Mouse (Mus musculus): ENCODE measurements around the gene Fam168a. TPM values are rescaled to one million over a fixed set of nuclear protein-coding genes. Genes with fewer than 3 reads are reported as not detected.

Gene Fam168a
- polyA plus RNA-seq, 1 experiment from 2014 or later = 45.2 TPM

GRCm38 (mm10) chr7:100744372-100744771 is 37.9 kb downstream of the Fam168a start:
- Histone ChIP-seq H3K9ac (ENCODE audit: low read length) (no peak overlapping the region), H3K27ac (ENCODE audit: low read depth, low read length) (no peak overlapping the region), H3K4me3 (ENCODE audit: low read depth, low read length) (no peak overlapping the region), H3K4me2 (ENCODE audit: low read depth) (no peak overlapping the region), H3K9me3 (ENCODE audit: control insufficient read depth, low read length) (no peaks in the 10 kb centered on the region), H3K36me3 (ENCODE audit: control insufficient read depth, insufficient read depth, low read length) (no peaks in the 10 kb centered on the region), H3K4me1 (ENCODE audit: control insufficient read depth, insufficient read depth, low read length) (no peaks in the 10 kb centered on the region), H3K27me3 (ENCODE audit: control insufficient read depth, insufficient read depth, low read length) (no peaks in the 10 kb centered on the region)
- ATAC-seq (ENCODE audit: insufficient read depth, low FRiP score, low TSS enrichment) = no peak
- WGBS = 89% methylated on average over 2 of the region's 2 CpGs
- DNase-seq (ENCODE audit: low spot score) = no peak

DNA sequence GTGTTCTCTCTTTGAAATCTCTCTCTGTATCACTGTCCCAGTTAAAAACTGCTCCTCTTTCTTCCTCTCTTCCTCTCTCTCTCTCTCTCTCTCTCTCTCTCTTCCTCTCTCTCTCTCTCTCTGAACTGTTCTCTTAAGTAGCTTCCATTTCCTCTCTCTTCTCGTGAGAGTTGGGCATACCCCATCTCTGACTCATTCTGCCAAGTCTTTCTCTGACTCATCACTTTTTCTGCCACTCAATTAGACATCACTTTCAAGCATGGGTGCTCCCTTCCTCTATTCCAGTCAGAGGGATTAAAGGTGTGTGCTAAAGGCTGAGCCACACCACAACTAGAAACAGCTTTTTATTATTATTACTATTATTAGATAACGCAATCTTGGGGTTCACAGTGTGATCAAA is 43.7 kb downstream of the Fam168a start:
- Histone ChIP-seq H3K27ac (ENCODE audit: low read depth, low read length) (no peak overlapping the region), H3K27me3 (ENCODE audit: control insufficient read depth, insufficient read depth, low read length) (no peaks in the 10 kb centered on the region), H3K4me2 (ENCODE audit: low read depth) (no peak overlapping the region), H3K4me3 (ENCODE audit: low read depth, low read length) (no peak overlapping the region), H3K4me1 (ENCODE audit: control insufficient read depth, insufficient read depth, low read length) (no peaks in the 10 kb centered on the region), H3K9me3 (ENCODE audit: control insufficient read depth, low read length) (no peaks in the 10 kb centered on the region), H3K36me3 (ENCODE audit: control insufficient read depth, insufficient read depth, low read length) (no peaks in the 10 kb centered on the region), H3K9ac (ENCODE audit: low read length) (no peak overlapping the region)
- WGBS = 87% methylated on average over 2 of the region's 2 CpGs
- no peak for DNase-seq (ENCODE audit: low spot score)
- ATAC-seq (ENCODE audit: insufficient read depth, low FRiP score, low TSS enrichment) = no peak

DNA sequence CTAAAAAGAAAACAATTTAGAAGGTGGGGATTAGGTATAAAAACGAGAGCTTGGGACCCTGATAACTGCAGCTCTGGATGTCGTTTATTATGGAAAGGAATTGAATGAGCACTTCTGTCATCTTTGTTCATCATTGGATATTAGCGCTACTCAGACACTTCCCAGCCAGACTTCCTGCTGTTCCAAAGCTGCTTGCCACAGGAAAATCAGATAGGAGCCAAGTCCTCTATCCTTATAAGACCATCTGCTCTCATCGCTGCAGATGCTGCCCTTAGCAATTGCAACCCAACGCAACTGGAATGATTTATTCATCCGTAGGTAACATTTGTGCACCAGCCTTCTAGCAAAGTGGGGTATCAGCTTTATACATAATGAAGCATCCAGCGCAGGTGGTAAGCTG is 52.3 kb downstream of the Fam168a start:
- H3K27ac ChIP-seq (ENCODE audit: low read depth, low read length) = no peak overlapping the region
- WGBS = 90% methylated on average over 7 of the region's 7 CpGs
- H3K27me3 ChIP-seq (ENCODE audit: control insufficient read depth, insufficient read depth, low read length) = no peaks in the 10 kb centered on the region
- no peak overlapping the region for H3K4me2 ChIP-seq (ENCODE audit: low read depth)
- no peak overlapping the region for H3K4me3 ChIP-seq (ENCODE audit: low read depth, low read length)
- no peak overlapping the region for H3K9ac ChIP-seq (ENCODE audit: low read length)
- H3K4me1 ChIP-seq (ENCODE audit: control insufficient read depth, insufficient read depth, low read length) = no peaks in the 10 kb centered on the region
- ATAC-seq (ENCODE audit: insufficient read depth, low FRiP score, low TSS enrichment) = no peak
- no peak for DNase-seq (ENCODE audit: low spot score)
- no peaks in the 10 kb centered on the region for H3K9me3 ChIP-seq (ENCODE audit: control insufficient read depth, low read length)
- no peaks in the 10 kb centered on the region for H3K36me3 ChIP-seq (ENCODE audit: control insufficient read depth, insufficient read depth, low read length)

- H3K9ac ChIP-seq (ENCODE audit: low read length) = no peak overlapping the region
- no peak for ATAC-seq (ENCODE audit: insufficient read depth, low FRiP score, low TSS enrichment)
- no peak overlapping the region for H3K4me2 ChIP-seq (ENCODE audit: low read depth)
- no peaks in the 10 kb centered on the region for H3K4me1 ChIP-seq (ENCODE audit: control insufficient read depth, insufficient read depth, low read length)
- H3K27ac ChIP-seq (ENCODE audit: low read depth, low read length) = no peak overlapping the region
- no peak for DNase-seq (ENCODE audit: low spot score)
- no peaks in the 10 kb centered on the region for H3K27me3 ChIP-seq (ENCODE audit: control insufficient read depth, insufficient read depth, low read length)
- no peaks in the 10 kb centered on the region for H3K9me3 ChIP-seq (ENCODE audit: control insufficient read depth, low read length)
- no peaks in the 10 kb centered on the region for H3K36me3 ChIP-seq (ENCODE audit: control insufficient read depth, insufficient read depth, low read length)
- no peak overlapping the region for H3K4me3 ChIP-seq (ENCODE audit: low read depth, low read length)
These were observed 56.3 kb downstream of the Fam168a start for GRCm38 (mm10) chr7:100762726-100763125.

- no peak overlapping the region for H3K4me3 ChIP-seq (ENCODE audit: low read depth, low read length)
- H3K27me3 ChIP-seq (ENCODE audit: control insufficient read depth, insufficient read depth, low read length) = no peaks in the 10 kb centered on the region
- no peak overlapping the region for H3K4me2 ChIP-seq (ENCODE audit: low read depth)
- no peak for DNase-seq (ENCODE audit: low spot score)
- H3K27ac ChIP-seq (ENCODE audit: low read depth, low read length) = no peak overlapping the region
- 45% methylated on average over 3 of the region's 3 CpGs for WGBS
- H3K9me3 ChIP-seq (ENCODE audit: control insufficient read depth, low read length) = no peaks in the 10 kb centered on the region
- no peaks in the 10 kb centered on the region for H3K4me1 ChIP-seq (ENCODE audit: control insufficient read depth, insufficient read depth, low read length)
- no peaks in the 10 kb centered on the region for H3K36me3 ChIP-seq (ENCODE audit: control insufficient read depth, insufficient read depth, low read length)
- H3K9ac ChIP-seq (ENCODE audit: low read length) = no peak overlapping the region
- ATAC-seq (ENCODE audit: insufficient read depth, low FRiP score, low TSS enrichment) = no peak
These were observed 61.1 kb downstream of the Fam168a start for GRCm38 (mm10) chr7:100767568-100767967.

DNA sequence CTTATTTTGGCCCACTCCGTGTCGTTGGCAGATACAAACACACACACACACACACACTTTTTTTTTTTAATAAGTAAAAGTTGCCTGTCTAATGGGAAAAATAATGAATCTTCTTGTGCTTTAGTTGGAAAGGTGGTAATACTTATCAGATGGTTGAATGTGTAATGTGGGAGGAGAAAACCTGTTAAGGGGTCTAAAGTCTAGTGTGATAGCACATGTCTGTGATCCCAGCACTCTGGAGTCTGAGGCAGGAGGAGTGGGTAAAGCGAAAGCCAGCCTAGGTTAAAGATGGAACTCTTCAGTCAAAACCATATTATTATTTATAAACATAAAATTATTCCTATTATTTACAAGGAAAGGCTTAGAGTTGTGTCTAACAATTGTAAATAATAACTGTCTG is 61.6 kb downstream of the Fam168a start:
- DNase-seq (ENCODE audit: low spot score) = no peak
- Histone ChIP-seq H3K36me3 (ENCODE audit: control insufficient read depth, insufficient read depth, low read length) (no peaks in the 10 kb centered on the region), H3K4me2 (ENCODE audit: low read depth) (no peak overlapping the region), H3K9me3 (ENCODE audit: control insufficient read depth, low read length) (no peaks in the 10 kb centered on the region), H3K27ac (ENCODE audit: low read depth, low read length) (no peak overlapping the region), H3K9ac (ENCODE audit: low read length) (no peak overlapping the region), H3K27me3 (ENCODE audit: control insufficient read depth, insufficient read depth, low read length) (no peaks in the 10 kb centered on the region), H3K4me3 (ENCODE audit: low read depth, low read length) (no peak overlapping the region), H3K4me1 (ENCODE audit: control insufficient read depth, insufficient read depth, low read length) (no peaks in the 10 kb centered on the region)
- WGBS = 95% methylated on average over 3 of the region's 3 CpGs
- no peak for ATAC-seq (ENCODE audit: insufficient read depth, low FRiP score, low TSS enrichment)

- no peak overlapping the region for H3K27ac ChIP-seq (ENCODE audit: low read depth, low read length)
- no peaks in the 10 kb centered on the region for H3K9me3 ChIP-seq (ENCODE audit: control insufficient read depth, low read length)
- no peaks in the 10 kb centered on the region for H3K27me3 ChIP-seq (ENCODE audit: control insufficient read depth, insufficient read depth, low read length)
- H3K4me3 ChIP-seq (ENCODE audit: low read depth, low read length) = no peak overlapping the region
- H3K4me1 ChIP-seq (ENCODE audit: control insufficient read depth, insufficient read depth, low read length) = no peaks in the 10 kb centered on the region
- no peak overlapping the region for H3K9ac ChIP-seq (ENCODE audit: low read length)
- WGBS = 94% methylated on average over 7 of the region's 7 CpGs
- no peak overlapping the region for H3K4me2 ChIP-seq (ENCODE audit: low read depth)
- DNase-seq (ENCODE audit: low spot score) (no peak), ATAC-seq (ENCODE audit: insufficient read depth, low FRiP score, low TSS enrichment) (no peak)
- no peaks in the 10 kb centered on the region for H3K36me3 ChIP-seq (ENCODE audit: control insufficient read depth, insufficient read depth, low read length)
These were observed 63.2 kb downstream of the Fam168a start for GRCm38 (mm10) chr7:100769534-100770083.

GRCm38 (mm10) chr7:100770669-100771341 is 64.4 kb downstream of the Fam168a start:
- 88% methylated on average over 2 of the region's 2 CpGs for WGBS
- Histone ChIP-seq H3K4me3 (ENCODE audit: low read depth, low read length) (no peak overlapping the region), H3K36me3 (ENCODE audit: control insufficient read depth, insufficient read depth, low read length) (no peaks in the 10 kb centered on the region), H3K9ac (ENCODE audit: low read length) (no peak overlapping the region), H3K4me2 (ENCODE audit: low read depth) (no peak overlapping the region), H3K4me1 (ENCODE audit: control insufficient read depth, insufficient read depth, low read length) (no peaks in the 10 kb centered on the region), H3K9me3 (ENCODE audit: control insufficient read depth, low read length) (no peaks in the 10 kb centered on the region), H3K27me3 (ENCODE audit: control insufficient read depth, insufficient read depth, low read length) (no peaks in the 10 kb centered on the region), H3K27ac (ENCODE audit: low read depth, low read length) (no peak overlapping the region)
- DNase-seq (ENCODE audit: low spot score) (no peak), ATAC-seq (ENCODE audit: insufficient read depth, low FRiP score, low TSS enrichment) (no peak)

DNA sequence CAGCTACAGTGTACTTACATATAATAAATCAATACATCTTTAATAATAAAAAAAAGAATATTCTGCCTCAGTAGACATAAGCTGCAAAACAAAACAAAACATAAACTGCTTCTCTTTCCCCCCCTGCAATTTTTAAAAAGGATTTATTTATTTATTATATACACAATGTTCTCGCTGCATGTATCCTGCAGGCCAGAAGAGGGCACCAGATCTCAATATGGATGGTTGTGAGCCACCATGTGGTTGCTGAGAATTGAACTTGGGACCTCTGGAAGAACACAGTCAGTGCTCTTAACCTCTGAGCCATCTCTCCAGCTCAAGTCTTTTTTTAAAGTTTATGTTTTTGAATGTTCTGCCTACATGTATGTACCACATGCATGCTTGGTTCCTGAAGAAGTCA is 67.8 kb downstream of the Fam168a start:
- Histone ChIP-seq H3K9me3 (ENCODE audit: control insufficient read depth, low read length) (no peaks in the 10 kb centered on the region), H3K4me1 (ENCODE audit: control insufficient read depth, insufficient read depth, low read length) (no peaks in the 10 kb centered on the region), H3K4me2 (ENCODE audit: low read depth) (no peak overlapping the region), H3K27me3 (ENCODE audit: control insufficient read depth, insufficient read depth, low read length) (no peaks in the 10 kb centered on the region), H3K4me3 (ENCODE audit: low read depth, low read length) (no peak overlapping the region), H3K36me3 (ENCODE audit: control insufficient read depth, insufficient read depth, low read length) (no peaks in the 10 kb centered on the region), H3K9ac (ENCODE audit: low read length) (no peak overlapping the region), H3K27ac (ENCODE audit: low read depth, low read length) (no peak overlapping the region)
- DNase-seq (ENCODE audit: low spot score) (no peak), ATAC-seq (ENCODE audit: insufficient read depth, low FRiP score, low TSS enrichment) (no peak)
- WGBS = 97% methylated on average over 1 of the region's 1 CpGs

Measured in neural tube, embryonic 11.5 days (tissue).